Mouse (Mus musculus) intestine, embryonic 14.5 days (tissue): Measurements from ENCODE around the gene BC037034. TPM values are rescaled to one million over a fixed set of nuclear protein-coding genes. Genes with fewer than 3 reads are reported as not detected.

Source experiments
- ATAC-seq: fragments of 200-750 bp; cut with Nextera tagmentation; replicated peaks from 2 replicates; pipeline ENCODE4 v1.8.0; 2017; ENCODE audit warnings: low read depth, moderate number of reproducible peaks, moderate TSS enrichment, moderate library complexity; ENCODE audit not compliant: low FRiP score, low TSS enrichment
- DNase-seq: peaks from one replicate; pipeline ENCODE4 v3.0.0-alpha.2; 2018; ENCODE audit warnings: low spot score
- H3K27ac ChIP-seq: fragments of 300-500 bp; sonication (generic); 2 replicates; pipeline ENCODE4 v1.5.1; 2014; ENCODE audit warnings: low read depth, mild to moderate bottlenecking, control low read depth
- H3K27me3 ChIP-seq: fragments of 300-500 bp; sonication (generic); replicated peaks from 2 replicates; pipeline ENCODE4 v1.6.1; 2014; ENCODE audit warnings: low read length, control low read depth; ENCODE audit not compliant: control insufficient read depth, insufficient read depth
- H3K36me3 ChIP-seq: fragments of 300-500 bp; sonication (generic); 2 replicates; pipeline ENCODE4 v1.6.1; 2014; ENCODE audit warnings: low read length, control low read depth; ENCODE audit not compliant: control insufficient read depth, insufficient read depth
- H3K4me1 ChIP-seq: fragments of 300-500 bp; sonication (generic); replicated peaks from 2 replicates; pipeline ENCODE4 v1.6.1; 2014; ENCODE audit warnings: low read length, control low read depth, mixed read lengths; ENCODE audit not compliant: control insufficient read depth, insufficient read depth
- H3K4me2 ChIP-seq: fragments of 300-500 bp; sonication (generic); 2 replicates; pipeline ENCODE4 v1.6.1; 2014; ENCODE audit warnings: low read length
- H3K4me3 ChIP-seq: fragments of 300-500 bp; sonication (generic); 2 replicates; pipeline ENCODE4 v1.5.1; 2014; ENCODE audit warnings: low read depth, low read length, control low read depth, mixed read lengths
- H3K9ac ChIP-seq: fragments of 300-500 bp; sonication (generic); 2 replicates; pipeline ENCODE4 v1.6.1; 2014; ENCODE audit warnings: mild to moderate bottlenecking, low read length
- H3K9me3 ChIP-seq: fragments of 300-500 bp; sonication (generic); 2 replicates; pipeline ENCODE4 v1.6.1; 2016; ENCODE audit warnings: low read length, control low read depth; ENCODE audit not compliant: control insufficient read depth
- WGBS: fragments of 180-500 bp; shearing (Covaris S2); extraction: QIAGEN DNeasy Blood & Tissue Kit; methylation state at CpG from one replicate; pipeline ENCODE4 v1.1.7; 2014; 5-methylcytosine and 5-hydroxymethylcytosine counted together
- polyA plus RNA-seq: library from polyadenylated mRNA; unstranded; fragments of >200 nt; fragmentation: Nextera tagmentation; extraction: Ambion mirVana; gene quantifications from 2 replicates; pipeline ENCODE4 v1.2.1, GENCODE M21; 2014

BC037034 gene
- polyA plus RNA-seq, 1 experiment from 2014 or later: 7.5 TPM

DNA sequence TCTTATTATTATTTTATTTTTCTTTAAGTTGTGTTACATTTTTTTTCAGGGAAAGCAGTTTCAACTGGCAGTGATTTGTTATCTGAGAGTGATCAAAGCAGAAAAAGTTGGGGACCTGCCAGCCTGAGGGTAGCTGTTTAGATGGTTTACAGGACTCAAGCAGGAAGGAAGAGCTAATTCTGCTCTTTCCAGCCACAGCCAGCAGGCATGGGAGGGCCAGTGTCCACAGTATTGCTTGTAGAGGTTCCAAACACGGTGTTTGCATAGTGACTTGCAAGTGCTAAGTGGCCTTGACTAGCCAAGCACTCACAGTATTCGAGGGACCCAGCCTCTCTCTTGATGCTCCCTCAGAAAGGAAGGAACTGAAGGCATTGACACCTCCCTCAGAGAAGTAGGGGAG is 22.3 kb downstream of the BC037034 start:
- no peak for DNase-seq
- Histone ChIP-seq H3K36me3 (no peaks in the 10 kb centered on the region), H3K27me3 (no peaks in the 10 kb centered on the region), H3K4me3 (no peak overlapping the region), H3K9me3 (no peaks in the 10 kb centered on the region), H3K4me1 (no peaks in the 10 kb centered on the region), H3K27ac (no peak overlapping the region), H3K9ac (no peak overlapping the region), H3K4me2 (no peak overlapping the region)
- WGBS: 26% methylated on average over 2 of the region's 2 CpGs
- ATAC-seq: no peak

DNA sequence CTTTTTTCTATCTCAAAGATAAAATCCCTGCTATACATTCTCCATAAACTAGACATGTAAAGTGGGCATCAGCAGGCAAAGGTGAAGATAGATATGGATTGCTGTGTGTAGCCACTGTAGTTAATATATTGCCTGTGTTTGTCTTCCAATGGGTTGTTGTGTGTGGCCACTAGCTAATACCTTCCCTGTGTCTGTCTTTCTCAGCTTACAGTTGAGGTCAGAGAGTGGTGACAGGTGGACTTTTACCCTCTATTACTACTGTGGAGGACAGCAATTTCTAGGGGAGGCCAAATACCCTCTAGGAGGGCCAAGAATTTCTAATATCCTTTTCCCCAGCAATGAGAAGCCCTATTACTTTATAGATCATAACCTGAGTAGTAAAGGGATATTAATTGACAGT is 29.6 kb downstream of the BC037034 start:
- DNase-seq (no peak), ATAC-seq (no peak)
- no peaks in the 10 kb centered on the region for H3K27me3 ChIP-seq
- no peak overlapping the region for H3K27ac ChIP-seq
- H3K4me1 ChIP-seq: no peaks in the 10 kb centered on the region
- H3K36me3 ChIP-seq: no peaks in the 10 kb centered on the region
- H3K9me3 ChIP-seq: no peaks in the 10 kb centered on the region
- H3K4me3 ChIP-seq: no peak overlapping the region
- no peak overlapping the region for H3K9ac ChIP-seq
- no peak overlapping the region for H3K4me2 ChIP-seq

DNA sequence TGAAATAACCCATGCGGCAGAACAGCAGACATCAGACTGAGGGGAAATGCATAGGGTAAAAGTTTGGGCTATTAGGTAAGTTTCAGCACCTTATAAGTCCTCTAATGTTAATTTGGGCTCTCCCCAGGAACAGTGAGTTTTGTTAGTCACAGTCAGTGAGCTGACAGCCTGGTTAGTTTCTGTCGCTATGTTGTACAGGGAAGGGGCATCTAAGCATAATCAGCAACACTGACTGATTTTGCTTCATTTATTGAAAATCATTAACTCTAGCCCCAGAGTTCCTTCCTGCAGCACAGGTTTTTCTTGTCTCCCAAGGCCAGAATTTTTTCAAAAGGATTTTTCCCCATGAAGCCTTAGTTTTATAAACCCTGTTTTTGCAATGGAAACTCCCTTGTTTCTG is 30.1 kb downstream of the BC037034 start:
- no peak overlapping the region for H3K4me2 ChIP-seq
- no peaks in the 10 kb centered on the region for H3K27me3 ChIP-seq
- DNase-seq: no peak
- H3K4me3 ChIP-seq: no peak overlapping the region
- ATAC-seq: no peak
- no peaks in the 10 kb centered on the region for H3K36me3 ChIP-seq
- H3K27ac ChIP-seq: no peak overlapping the region
- no peaks in the 10 kb centered on the region for H3K4me1 ChIP-seq
- 82% methylated on average over 2 of the region's 2 CpGs for WGBS
- H3K9ac ChIP-seq: no peak overlapping the region
- no peaks in the 10 kb centered on the region for H3K9me3 ChIP-seq

DNA sequence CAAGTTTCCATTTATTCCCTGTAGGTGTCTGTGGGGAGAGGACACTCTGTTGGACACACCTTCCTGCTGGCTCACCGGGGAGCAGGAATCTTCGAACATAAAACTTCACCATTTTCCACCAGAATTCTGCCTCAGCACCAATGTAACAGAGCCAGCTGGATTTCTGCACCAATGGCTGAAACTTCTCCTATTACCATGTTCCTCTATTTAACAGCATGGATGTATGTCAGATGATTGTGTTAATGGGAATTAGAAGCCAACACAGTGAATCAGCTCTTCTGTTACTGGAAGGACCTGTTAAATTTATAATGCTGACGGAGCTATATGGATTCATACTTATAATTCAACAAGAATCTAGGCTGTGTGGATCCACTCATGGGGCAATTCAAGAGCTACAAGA is 34.3 kb downstream of the BC037034 start:
- Histone ChIP-seq H3K4me1 (no peaks in the 10 kb centered on the region), H3K36me3 (no peaks in the 10 kb centered on the region)

DNA sequence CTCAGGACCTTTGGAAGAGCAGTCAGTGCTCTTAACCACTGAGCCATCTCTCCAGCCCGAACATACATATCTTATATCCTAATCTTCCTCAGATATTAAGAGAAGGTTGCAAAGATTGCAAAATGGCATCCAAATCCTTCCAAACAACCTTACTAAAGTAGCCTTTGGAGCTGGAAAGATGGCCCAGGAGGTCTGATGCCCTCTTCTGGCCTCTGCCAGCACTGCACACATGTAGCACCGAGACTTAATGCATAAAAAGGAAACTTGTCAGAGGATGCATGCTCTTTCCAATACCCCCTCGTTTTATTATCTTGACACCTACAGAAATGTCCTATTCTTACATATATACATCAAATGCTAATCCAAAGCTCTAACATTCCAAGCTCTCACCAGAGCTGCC is 35.8 kb downstream of the BC037034 start:
- Histone ChIP-seq H3K36me3 (no peaks in the 10 kb centered on the region), H3K4me1 (no peaks in the 10 kb centered on the region), H3K27ac (no peak overlapping the region), H3K9ac (no peak overlapping the region), H3K4me2 (no peak overlapping the region), H3K27me3 (no peaks in the 10 kb centered on the region), H3K4me3 (no peak overlapping the region), H3K9me3 (no peaks in the 10 kb centered on the region)
- ATAC-seq: no peak
- DNase-seq: no peak
- 52% methylated on average over 3 of the region's 3 CpGs for WGBS

More for the DNA sequence above, 34.3 kb downstream of the BC037034 start:
- H3K4me3 ChIP-seq: no peak overlapping the region
- 91% methylated on average over 3 of the region's 3 CpGs for WGBS
- H3K9ac ChIP-seq: no peak overlapping the region
- H3K9me3 ChIP-seq: no peaks in the 10 kb centered on the region
- no peak overlapping the region for H3K4me2 ChIP-seq
- no peaks in the 10 kb centered on the region for H3K27me3 ChIP-seq
- no peak overlapping the region for H3K27ac ChIP-seq
- no peak for DNase-seq
- no peak for ATAC-seq

DNA sequence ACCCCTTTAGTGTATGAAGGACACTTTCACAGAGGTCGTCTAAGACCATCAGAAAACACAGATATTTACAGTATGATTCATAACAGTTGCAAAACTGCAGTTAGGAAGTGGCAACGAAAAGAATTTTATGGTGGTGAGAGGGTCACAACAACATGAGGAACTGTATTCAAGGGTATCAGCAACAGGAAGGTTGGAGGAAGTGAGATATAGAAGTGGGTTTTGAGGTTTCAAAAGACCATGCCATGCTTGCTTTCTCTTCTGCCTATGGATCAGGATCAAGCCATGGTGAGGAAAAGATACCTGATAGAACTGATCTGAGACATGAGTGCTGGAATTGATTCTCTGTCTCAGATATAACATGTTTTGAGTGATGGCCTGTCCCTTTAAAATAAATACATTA is 36.5 kb downstream of the BC037034 start:
- Histone ChIP-seq H3K9ac (no peak overlapping the region), H3K4me3 (no peak overlapping the region), H3K9me3 (no peaks in the 10 kb centered on the region), H3K4me1 (no peaks in the 10 kb centered on the region), H3K36me3 (no peaks in the 10 kb centered on the region), H3K27me3 (no peaks in the 10 kb centered on the region), H3K27ac (no peak overlapping the region), H3K4me2 (no peak overlapping the region)
- DNase-seq: no peak
- no peak for ATAC-seq
- 65% methylated on average over 2 of the region's 2 CpGs for WGBS

DNA sequence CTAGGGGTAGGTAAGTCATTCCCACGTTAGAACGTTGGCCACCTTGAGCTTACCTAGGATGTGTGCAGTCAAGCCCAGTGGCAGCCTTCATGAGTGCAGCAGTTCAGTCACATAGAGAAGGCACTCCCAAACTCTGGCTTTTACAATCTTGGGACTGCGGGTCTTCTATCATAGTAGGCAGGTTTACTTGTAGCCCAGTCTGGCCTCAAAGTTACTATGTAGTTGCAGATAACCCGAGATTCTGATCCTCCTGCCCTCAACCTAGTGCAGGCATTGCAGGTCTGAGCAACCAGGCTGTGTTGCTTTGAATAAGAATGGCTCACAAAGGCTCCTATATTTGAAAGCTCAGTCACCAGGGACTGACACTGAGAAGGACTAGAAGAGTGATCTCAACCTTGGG is 37.3 kb downstream of the BC037034 start:
- no peaks in the 10 kb centered on the region for H3K27me3 ChIP-seq
- H3K27ac ChIP-seq: no peak overlapping the region
- WGBS: 79% methylated on average over 4 of the region's 4 CpGs
- no peaks in the 10 kb centered on the region for H3K9me3 ChIP-seq
- no peak for ATAC-seq
- no peak overlapping the region for H3K9ac ChIP-seq
- no peaks in the 10 kb centered on the region for H3K4me1 ChIP-seq
- H3K4me2 ChIP-seq: no peak overlapping the region
- DNase-seq: no peak
- H3K4me3 ChIP-seq: no peak overlapping the region
- H3K36me3 ChIP-seq: no peaks in the 10 kb centered on the region

DNA sequence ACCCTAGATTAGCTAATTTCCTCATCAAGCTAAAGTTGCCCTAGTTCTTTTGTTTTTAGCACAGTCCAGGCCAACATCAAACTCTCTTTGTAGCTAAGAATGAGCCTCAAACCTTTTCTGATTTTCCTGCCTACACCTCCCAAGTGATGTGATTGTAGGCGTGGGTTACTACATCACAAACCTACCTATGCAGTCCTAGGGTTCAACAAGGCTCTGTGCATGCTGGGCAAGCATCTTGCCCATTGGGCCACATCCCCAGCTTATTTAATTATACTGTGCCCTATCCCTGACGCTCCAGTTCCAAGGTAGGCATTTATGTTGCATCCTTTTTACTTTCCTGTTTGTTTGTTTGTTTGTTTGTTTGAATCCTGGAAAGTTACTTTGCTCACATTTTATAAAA is 38.1 kb downstream of the BC037034 start, which contains the start of gene Nxpe5:
Gene Nxpe5, plus strand, starts transcription at position 199 of the 400 bp plus-strand sequence.
- Histone ChIP-seq H3K9me3 (no peaks in the 10 kb centered on the region), H3K27ac (no peak within 1 kb of the TSS), H3K27me3 (no peaks in the 10 kb centered on the region), H3K9ac (no peak within 1 kb of the TSS), H3K4me2 (no peak within 1 kb of the TSS), H3K4me3 (no peak within 1 kb of the TSS), H3K4me1 (no peaks in the 10 kb centered on the region), H3K36me3 (no peaks in the 10 kb centered on the region)
- DNase-seq (no peak), ATAC-seq (no peak)
- 71% methylated on average over 2 of the region's 2 CpGs for WGBS

DNA sequence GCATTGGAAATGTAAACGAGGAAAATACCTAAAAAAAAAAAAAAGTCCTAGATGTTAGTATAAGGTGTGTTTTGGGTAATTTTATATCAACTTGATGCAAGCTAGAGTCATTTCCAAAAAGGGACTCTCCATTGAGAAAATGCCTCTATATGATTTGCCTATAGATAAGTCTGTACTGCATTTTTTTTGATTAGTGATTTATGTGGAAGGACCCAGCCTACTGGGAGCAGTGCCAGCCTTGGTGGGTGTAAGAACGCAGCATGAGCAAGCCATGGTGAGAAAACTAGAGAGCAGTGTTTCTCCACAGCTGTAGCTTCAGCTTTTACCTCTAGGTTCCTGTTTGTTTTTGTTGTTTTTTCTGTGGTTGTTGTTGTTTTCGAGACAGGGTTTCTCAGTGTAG is 40.5 kb downstream of the BC037034 start:
- ATAC-seq: no peak

More for the DNA sequence above, 40.5 kb downstream of the BC037034 start:
- 66% methylated on average over 3 of the region's 3 CpGs for WGBS
- no peak overlapping the region for H3K4me3 ChIP-seq
- H3K4me2 ChIP-seq: no peak overlapping the region
- no peak overlapping the region for H3K27ac ChIP-seq
- no peaks in the 10 kb centered on the region for H3K9me3 ChIP-seq
- H3K9ac ChIP-seq: no peak overlapping the region
- no peaks in the 10 kb centered on the region for H3K36me3 ChIP-seq
- no peaks in the 10 kb centered on the region for H3K27me3 ChIP-seq
- H3K4me1 ChIP-seq: no peaks in the 10 kb centered on the region
- DNase-seq: no peak
